In genomic region chrX:102157423-102157791, GRCm38 (mm10) we compare ENCODE assay signal across 8 mouse cellular contexts. TPM values are rescaled to one million over a fixed set of nuclear protein-coding genes. Genes with fewer than 3 reads are reported as not detected.
DNase-seq lines count a peak whose midpoint lies in the region; ATAC-seq and TF ChIP-seq lines count a peak whose summit lies in the region.

No protein-coding gene starts in this region.

- peak; percentile 15; the same call in 1 of the 2 replicates for ATAC-seq in liver, embryonic 12.5 days

- no peaks in the 10 kb centered on the region for H3K27me3 ChIP-seq in thymus, adult 2 months (ENCODE audit: control insufficient read depth, insufficient read depth, low read length)
- no peaks in the 10 kb centered on the region for H3K27me3 ChIP-seq in liver, embryonic 12.5 days (replicated peaks)

- intact Hi-C loops in gastrocnemius, adult 2 months (cut with DNase I) = loop anchor here (2.0 kb wide), 1 partner anchor 31 kb away; the partner anchor contains the start of gene Rps4x
- intact Hi-C loops in left cerebral cortex, postnatal 4 days (cut with DNase I) = no loop called here

- H3K36me3 ChIP-seq in thymus, adult 2 months (ENCODE audit: control insufficient read depth, insufficient read depth, low read length) = no peaks in the 10 kb centered on the region
- no peaks in the 10 kb centered on the region for H3K36me3 ChIP-seq in liver, embryonic 12.5 days

- peak overlapping the region; percentile 74 for H3K4me3 ChIP-seq in gastrocnemius, adult 2 months
- H3K4me3 ChIP-seq in thymus, adult 2 months (ENCODE audit: control insufficient read depth, insufficient read depth, low read length) = peak overlapping the region; percentile 35
- peak overlapping the region; percentile 67 for H3K4me3 ChIP-seq in liver, embryonic 12.5 days

- 45% methylated on average over 5 of the region's 5 CpGs for WGBS in thymus, adult 2 months
- 34% methylated on average over 5 of the region's 5 CpGs for WGBS in liver, embryonic 12.5 days (ENCODE audit: insufficient replicate concordance)

- TF ChIP-seq CTCF in gastrocnemius, adult 2 months (IDR thresholded peaks at IDR 0.05) = no peak
- no peak for TF ChIP-seq CTCF in thymus, adult 2 months (IDR thresholded peaks at IDR 0.05; ENCODE audit: borderline replicate concordance, control insufficient read depth, extremely low read depth, insufficient read depth, low read length, poor library complexity)

- H3K27ac ChIP-seq in gastrocnemius, adult 2 months = peak overlapping the region; percentile 86
- peak overlapping the region; percentile 91 for H3K27ac ChIP-seq in thymus, adult 2 months (ENCODE audit: control insufficient read depth, insufficient read depth, low read length)
- H3K27ac ChIP-seq in liver, embryonic 12.5 days = peak overlapping the region; percentile 85

- no peaks in the 10 kb centered on the region for H3K9me3 ChIP-seq in liver, embryonic 12.5 days (replicated peaks)

- no peak for TF ChIP-seq POLR2A in thymus, adult 2 months (IDR thresholded peaks at IDR 0.05; ENCODE audit: control insufficient read depth, extremely low read depth, insufficient read depth, low read length, poor library complexity)

- DNase-seq in gastrocnemius, adult 2 months = no peak
- no peak for DNase-seq in gastrocnemius, postnatal 10 days
- no peak for DNase-seq in thymus, adult 2 months
- DNase-seq in thymus, adult 18-20 months = no peak
- no peak for DNase-seq in thymus, postnatal 36 days
- DNase-seq in adrenal gland, postnatal 25 days = no peak
- DNase-seq in left cerebral cortex, postnatal 4 days = no peak

- peak overlapping the region; percentile 64 for H3K4me2 ChIP-seq in liver, embryonic 12.5 days

- H3K4me1 ChIP-seq in thymus, adult 2 months (replicated peaks; ENCODE audit: control insufficient read depth, insufficient read depth, low read length) = peaks cover 3% of the 10 kb centered on the region
- H3K4me1 ChIP-seq in liver, embryonic 12.5 days = peaks cover 15% of the 10 kb centered on the region; the same call in 1 of the 2 replicates

- H3K9ac ChIP-seq in liver, embryonic 12.5 days = peak overlapping the region; percentile 53

RNA-seq across cellular contexts. Expression of gene Ercc6l, which starts 0.5 kb away (rescaled TPM):
- total RNA-seq in gastrocnemius, adult 2 months (2021) = under 1 TPM; 0.08 TPM
- 1 to 10 TPM; 1.6 to 2.1 TPM for total RNA-seq in gastrocnemius, postnatal 10 days (2021)
- 2.9 and 3.6 TPM in 2 replicates for polyA plus RNA-seq in thymus, adult 2 months (2012; rRNA removed)
- 16.1 and 17.0 TPM in 2 replicates for polyA plus RNA-seq in liver, embryonic 12.5 days (2016; fragmentation: Nextera tagmentation; extraction: Ambion mirVana)
- 1.3 and 1.5 TPM in 2 replicates for total RNA-seq in adrenal gland, postnatal 25 days (2021)
- 1 to 10 TPM; 1.0 to 1.1 TPM for total RNA-seq in left cerebral cortex, postnatal 4 days (2021)

RNA-seq across cellular contexts. Expression of gene Rps4x, which starts 31.8 kb away (rescaled TPM):
- total RNA-seq in gastrocnemius, adult 2 months (2021) = 100 to 1,000 TPM; 505 to 553 TPM
- 1,000 to 10,000 TPM in 1 of 2 experiments, 100 to 1,000 TPM in 1; 990 to 1,091 TPM for total RNA-seq in gastrocnemius, postnatal 10 days (2021)
- polyA plus RNA-seq in thymus, adult 2 months (2012; rRNA removed) = 580 and 621 TPM in 2 replicates
- 627 and 649 TPM in 2 replicates for polyA plus RNA-seq in liver, embryonic 12.5 days (2016; fragmentation: Nextera tagmentation; extraction: Ambion mirVana)
- total RNA-seq in adrenal gland, postnatal 25 days (2021) = 756 and 803 TPM in 2 replicates
- 100 to 1,000 TPM; 816 to 965 TPM for total RNA-seq in left cerebral cortex, postnatal 4 days (2021)

RNA-seq across cellular contexts. Expression of gene Pin4, which starts 38.2 kb away (rescaled TPM):
- 10 to 100 TPM; 25.0 to 40.3 TPM for total RNA-seq in gastrocnemius, adult 2 months (2021)
- 10 to 100 TPM; 21.2 to 27.5 TPM for total RNA-seq in gastrocnemius, postnatal 10 days (2021)
- polyA plus RNA-seq in thymus, adult 2 months (2012; rRNA removed) = 1.6 and 2.1 TPM in 2 replicates
- 52.7 and 65.9 TPM in 2 replicates for polyA plus RNA-seq in liver, embryonic 12.5 days (2016; fragmentation: Nextera tagmentation; extraction: Ambion mirVana)
- total RNA-seq in adrenal gland, postnatal 25 days (2021) = 57.5 and 116 TPM in 2 replicates
- total RNA-seq in left cerebral cortex, postnatal 4 days (2021) = 10 to 100 TPM; 19.1 to 23.7 TPM
